Mouse (Mus musculus) MEL (cell line): ENCODE data around the gene Nrxn3.
A peak's percentile ranks its signal among the peaks of the same experiment; 100 is the strongest.

ENCODE experiments used
- CHD1 ChIP-seq: IDR thresholded peaks from 2 replicates; pipeline ENCODE4 v1.6.1; 2012; ENCODE audit warnings: low read depth, mild to moderate bottlenecking, inconsistent platforms, low read length, improper control_type of control experiment
- CTCF ChIP-seq, 3 experiments: IDR thresholded peaks in 2 of 3; conservative IDR thresholded peaks in 1 of 3; 2 replicates each; pipeline ENCODE4 v1.5.1; 2011 to 2012; ENCODE audit warnings: low read length in 3 of 3, low read depth in 2 of 3, mild to moderate bottlenecking in 2 of 3, improper control_type of control experiment in 1 of 3, inconsistent platforms in 1 of 3, mixed read lengths in 1 of 3, moderate library complexity in 1 of 3; ENCODE audit not compliant: control insufficient read depth in 1 of 3, insufficient read depth in 1 of 3, poor library complexity in 1 of 3, severe bottlenecking in 1 of 3
- EP300 ChIP-seq, 2 experiments: IDR thresholded peaks; 2 replicates each; pipeline ENCODE4 v1.6.1; 2011; ENCODE audit warnings: improper control_type of control experiment in 2 of 2, low read length in 2 of 2, low read depth in 1 of 2, mild to moderate bottlenecking in 1 of 2
- MYC ChIP-seq: IDR thresholded peaks from 2 replicates; pipeline ENCODE4 v1.6.1; 2011; ENCODE audit warnings: low read depth, mild to moderate bottlenecking, low read length, improper control_type of control experiment, moderate library complexity
- NELFE ChIP-seq: IDR thresholded peaks from 2 replicates; pipeline ENCODE4 v1.6.1; 2011; ENCODE audit warnings: low read depth, low read length, improper control_type of control experiment
- POLR2A ChIP-seq, 2 experiments: IDR thresholded peaks; 2 replicates each; pipeline ENCODE4 v1.6.1; 2011 to 2012; ENCODE audit warnings: low read length in 2 of 2, mild to moderate bottlenecking in 2 of 2, control low read depth in 1 of 2, improper control_type of control experiment in 1 of 2, low read depth in 1 of 2, moderate library complexity in 1 of 2; ENCODE audit not compliant: control insufficient read depth in 1 of 2, insufficient read depth in 1 of 2, poor library complexity in 1 of 2
- SIN3A ChIP-seq: IDR thresholded peaks from 2 replicates; pipeline ENCODE4 v1.6.1; 2012; ENCODE audit warnings: low read length, improper control_type of control experiment, inconsistent platforms
- TBP ChIP-seq: IDR thresholded peaks from 2 replicates; pipeline ENCODE4 v1.8.0; 2011; ENCODE audit warnings: low read depth, low read length, improper control_type of control experiment
- ZC3H11A ChIP-seq: IDR thresholded peaks from 2 replicates; pipeline ENCODE4 v1.6.1; 2012; ENCODE audit warnings: low read depth, mild to moderate bottlenecking, inconsistent platforms, low read length, improper control_type of control experiment

DNA sequence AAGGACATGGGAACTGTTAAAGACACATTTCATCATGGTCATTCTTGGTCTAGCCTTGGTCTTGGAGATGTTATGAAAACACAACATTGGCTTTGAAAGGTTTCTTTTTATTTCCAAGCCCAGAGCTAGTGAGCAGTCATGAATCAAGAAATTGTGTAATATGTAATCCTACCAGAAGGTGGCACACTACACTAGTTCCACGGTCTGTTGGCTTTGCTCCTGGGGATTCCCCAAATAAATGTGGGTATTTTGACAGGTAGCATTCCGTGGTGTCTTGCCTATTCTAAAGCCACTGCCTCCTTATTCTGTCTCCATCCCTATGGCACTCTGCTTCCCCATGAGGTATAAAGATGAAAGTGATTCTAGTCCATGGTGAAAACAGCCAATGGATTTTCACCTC, 269.5 kb downstream of the Nrxn3 start:
- no peak for TF ChIP-seq SIN3A
- TF ChIP-seq POLR2A (IDR thresholded peaks at IDR 0.05; ENCODE audit: control insufficient read depth in 1 of 2, insufficient read depth in 1 of 2, low read depth in 1 of 2, low read length in 2 of 2, poor library complexity in 1 of 2) = no peak
- no peak for TF ChIP-seq NELFE
- TF ChIP-seq CTCF (IDR thresholded peaks at IDR 0.05 in 2 of 3, conservative IDR thresholded peaks at IDR 0.05 in 1 of 3; ENCODE audit: control insufficient read depth in 1 of 3, insufficient read depth in 1 of 3, low read depth in 2 of 3, low read length in 3 of 3, poor library complexity in 1 of 3, severe bottlenecking in 1 of 3) = peak; percentile 38 to 66 (median 39)
- TF ChIP-seq CHD1 = no peak
- TF ChIP-seq TBP = no peak
- TF ChIP-seq EP300 (IDR thresholded peaks at IDR 0.05; ENCODE audit: low read depth in 1 of 2, low read length in 2 of 2) = no peak
- peak; percentile 37; the same call in 1 of the 2 replicates for TF ChIP-seq ZC3H11A
- TF ChIP-seq MYC = no peak
